Mouse (Mus musculus): ENCODE results near the gene Zeb2.

DNA sequence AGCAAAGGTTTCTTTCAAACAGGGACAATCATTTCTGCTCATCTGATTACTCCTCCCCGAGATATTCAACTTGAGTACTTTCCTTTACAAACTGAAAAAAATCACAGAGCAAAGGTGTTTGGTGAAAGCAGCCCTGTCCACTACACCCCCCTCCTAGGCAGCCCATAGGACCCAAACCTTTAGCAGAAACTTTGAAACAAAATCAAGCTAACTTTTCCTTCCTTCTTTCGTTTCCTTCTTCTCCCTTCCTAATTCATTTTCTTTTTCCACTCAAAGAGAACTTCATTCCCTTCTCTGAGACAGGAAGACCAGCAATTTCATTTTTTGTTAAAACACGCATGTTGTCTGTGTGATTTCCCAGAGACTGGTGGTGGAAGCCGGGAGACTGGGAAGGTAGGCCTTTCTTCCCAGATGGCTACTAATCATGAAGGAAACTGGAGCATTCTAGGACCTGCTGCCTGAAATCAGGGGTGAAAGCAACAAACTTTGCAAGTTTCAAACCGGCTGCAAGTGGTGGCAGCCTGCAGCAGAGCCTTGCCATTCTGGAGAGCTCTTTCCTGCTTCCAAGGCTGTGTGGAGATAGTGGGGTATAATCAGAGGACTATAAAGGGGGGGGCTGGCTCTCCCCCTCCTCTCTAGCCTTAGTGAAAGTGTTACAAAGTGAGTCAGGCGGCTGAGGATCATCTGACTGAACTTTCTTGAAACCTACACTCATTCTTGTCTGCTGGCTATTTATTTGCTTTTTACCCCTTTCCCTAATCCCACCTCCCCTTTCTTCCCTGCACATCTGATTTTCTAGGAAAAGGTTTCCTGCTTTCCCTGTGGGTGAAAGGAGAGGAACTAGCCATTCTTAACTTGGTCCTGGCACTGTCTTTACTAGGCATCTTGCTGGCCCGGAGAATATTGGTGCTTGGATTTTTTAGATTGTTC lies 11.0 kb downstream of the Zeb2 start:
- TF ChIP-seq EP300 (optimal IDR thresholded peaks at IDR 0.05) (no peak), CTCF (IDR thresholded peaks at IDR 0.05; ENCODE audit: low read depth) (no peak)

All from stomach, postnatal 0 days (tissue).